Mouse (Mus musculus): ENCODE measurements around the gene Tex30.

Gene Tex30

GRCm38 (mm10) chr1:44042555-44042915, 59.7 kb downstream of the Tex30 start:
- DNase-seq (ENCODE audit: inconsistent ontology term) = no peak

GRCm38 (mm10) chr1:44041797-44042554, 60.3 kb downstream of the Tex30 start:
- DNase-seq (ENCODE audit: inconsistent ontology term) = peak; percentile 50
